Mouse (Mus musculus) CH12.LX (cell line): Measurements from ENCODE around the gene Hist1h1c. TPM values are rescaled to one million over a fixed set of nuclear protein-coding genes. Genes with fewer than 3 reads are reported as not detected.

Source experiments
- DNase-seq: peaks from one replicate; pipeline ENCODE4 v3.0.0-alpha.2; 2013; ENCODE audit errors: extremely low read depth
- H3K27ac ChIP-seq: 2 replicates; pipeline ENCODE4 v1.5.1; 2012; ENCODE audit warnings: low read depth, mild to moderate bottlenecking, control low read depth, moderate library complexity; ENCODE audit not compliant: insufficient read depth
- H3K27me3 ChIP-seq: replicated peaks from 2 replicates; pipeline ENCODE3; 2012; ENCODE audit warnings: inconsistent platforms
- H3K36me3 ChIP-seq, 2 experiments: replicated peaks in 1 of 2; 2 replicates each; pipeline versions ENCODE3 to v1.6.1; 2012; ENCODE audit warnings: inconsistent platforms in 1 of 2, low read length in 1 of 2, mild to moderate bottlenecking in 1 of 2, mixed read lengths in 1 of 2, moderate library complexity in 1 of 2; ENCODE audit not compliant: control insufficient read depth in 1 of 2, insufficient read depth in 1 of 2
- H3K4me1 ChIP-seq, 2 experiments: 2 replicates each; pipeline ENCODE4 v1.6.1; 2012; ENCODE audit warnings: inconsistent platforms in 1 of 2, moderate library complexity in 1 of 2; ENCODE audit not compliant: insufficient read depth in 2 of 2, control insufficient read depth in 1 of 2
- H3K4me2 ChIP-seq: 2 replicates; pipeline ENCODE4 v1.6.1; 2012; ENCODE audit warnings: low read depth, mild to moderate bottlenecking, control low read depth; ENCODE audit not compliant: poor library complexity, insufficient read depth, severe bottlenecking
- H3K4me3 ChIP-seq, 3 experiments: fragments of 150-350 bp in 1 of 3; sonication (generic) in 1 of 3; replicated peaks in 1 of 3; 2 replicates each; pipeline versions ENCODE3 to v1.5.1; 2011 to 2012; ENCODE audit warnings: low read depth in 2 of 3, low read length in 2 of 3, mild to moderate bottlenecking in 2 of 3, moderate library complexity in 2 of 3, control low read depth in 1 of 3, improper control_type of control experiment in 1 of 3, inconsistent platforms in 1 of 3, mixed read lengths in 1 of 3; ENCODE audit not compliant: poor library complexity in 1 of 3
- H3K79me2 ChIP-seq: replicated peaks from 2 replicates; pipeline ENCODE4 v1.6.1; 2012; ENCODE audit warnings: mild to moderate bottlenecking, moderate library complexity; ENCODE audit not compliant: control insufficient read depth, poor library complexity, insufficient read depth, severe bottlenecking; ENCODE audit errors: extremely low read depth
- H3K9ac ChIP-seq: 2 replicates; pipeline ENCODE4 v1.6.1; 2012; ENCODE audit warnings: low read depth, mild to moderate bottlenecking, control low read depth, moderate library complexity; ENCODE audit not compliant: insufficient read depth
- H3K9me3 ChIP-seq: replicated peaks from 2 replicates; pipeline ENCODE3; 2012; ENCODE audit warnings: low read length, inconsistent platforms, mixed read lengths
- CHD1 ChIP-seq: IDR thresholded peaks from 2 replicates; pipeline ENCODE4 v1.6.1; 2012; ENCODE audit warnings: low read depth, low read length, improper control_type of control experiment, inconsistent platforms
- CHD2 ChIP-seq: IDR thresholded peaks from 2 replicates; pipeline ENCODE4 v1.6.1; 2011; ENCODE audit warnings: low read length, improper control_type of control experiment
- ELF1 ChIP-seq: IDR thresholded peaks from 2 replicates; pipeline ENCODE4 v1.6.1; 2014; ENCODE audit warnings: low read depth, mild to moderate bottlenecking, inconsistent platforms, low read length, improper control_type of control experiment
- EP300 ChIP-seq: IDR thresholded peaks from 2 replicates; pipeline ENCODE4 v1.6.1; 2011; ENCODE audit warnings: low read length, improper control_type of control experiment
- HCFC1 ChIP-seq: IDR thresholded peaks from 2 replicates; pipeline ENCODE4 v1.6.1; 2012; ENCODE audit warnings: low read depth, mild to moderate bottlenecking, inconsistent platforms, low read length, improper control_type of control experiment
- IRF4 ChIP-seq: IDR thresholded peaks from 2 replicates; pipeline ENCODE4 v1.6.1; 2014; ENCODE audit warnings: low read depth, mild to moderate bottlenecking, inconsistent platforms, low read length, improper control_type of control experiment
- JUND ChIP-seq: conservative IDR thresholded peaks from 2 replicates; pipeline ENCODE4 v1.6.1; 2011; ENCODE audit warnings: low read depth, low read length, improper control_type of control experiment
- KAT2A ChIP-seq: IDR thresholded peaks from 2 replicates; pipeline ENCODE4 v1.6.1; 2012; ENCODE audit warnings: low read length, improper control_type of control experiment, inconsistent platforms; ENCODE audit not compliant: insufficient replicate concordance
- MAZ ChIP-seq: IDR thresholded peaks from 2 replicates; pipeline ENCODE4 v1.6.1; 2012; ENCODE audit warnings: low read depth, mild to moderate bottlenecking, inconsistent platforms, low read length, improper control_type of control experiment, moderate library complexity
- MEF2A ChIP-seq: IDR thresholded peaks from 2 replicates; pipeline ENCODE4 v1.6.1; 2014; ENCODE audit warnings: low read depth, mild to moderate bottlenecking, inconsistent platforms, low read length, improper control_type of control experiment, borderline replicate concordance
- MYC ChIP-seq: IDR thresholded peaks from 2 replicates; pipeline ENCODE4 v1.6.1; 2011; ENCODE audit warnings: low read depth, mild to moderate bottlenecking, improper control_type of control experiment, low read length
- NELFE ChIP-seq: IDR thresholded peaks from 2 replicates; pipeline ENCODE4 v1.6.1; 2011; ENCODE audit warnings: low read depth, low read length, improper control_type of control experiment
- PAX5 ChIP-seq: IDR thresholded peaks from 2 replicates; pipeline ENCODE4 v1.6.1; 2012; ENCODE audit warnings: low read length, inconsistent platforms, mixed read lengths
- POLR2A ChIP-seq: IDR thresholded peaks from 2 replicates; pipeline ENCODE4 v1.6.1; 2011; ENCODE audit warnings: low read depth, mild to moderate bottlenecking, improper control_type of control experiment, low read length
- POLR2AphosphoS2 ChIP-seq: IDR thresholded peaks from 2 replicates; pipeline ENCODE4 v1.6.1; 2011; ENCODE audit warnings: low read depth, low read length, improper control_type of control experiment
- RAD21 ChIP-seq: IDR thresholded peaks from 2 replicates; pipeline ENCODE4 v1.6.1; 2011; ENCODE audit warnings: low read depth, mild to moderate bottlenecking, low read length, improper control_type of control experiment, moderate library complexity
- RCOR1 ChIP-seq: conservative IDR thresholded peaks from 2 replicates; pipeline ENCODE4 v1.6.1; 2012; ENCODE audit warnings: low read depth, mild to moderate bottlenecking, inconsistent platforms, low read length, improper control_type of control experiment
- SIN3A ChIP-seq: IDR thresholded peaks from 2 replicates; pipeline ENCODE4 v1.6.1; 2012; ENCODE audit warnings: low read length, improper control_type of control experiment, inconsistent platforms
- TBP ChIP-seq: conservative IDR thresholded peaks from 2 replicates; pipeline ENCODE4 v1.6.1; 2011; ENCODE audit warnings: low read depth, low read length, improper control_type of control experiment
- UBTF ChIP-seq: IDR thresholded peaks from 2 replicates; pipeline ENCODE4 v1.6.1; 2012; ENCODE audit warnings: low read depth, mild to moderate bottlenecking, inconsistent platforms, low read length, improper control_type of control experiment, moderate library complexity
- USF1 ChIP-seq: IDR thresholded peaks from 2 replicates; pipeline ENCODE4 v1.6.1; 2014; ENCODE audit warnings: low read depth, mild to moderate bottlenecking, inconsistent platforms, low read length, improper control_type of control experiment
- USF2 ChIP-seq: conservative IDR thresholded peaks from 2 replicates; pipeline ENCODE4 v1.6.1; 2011; ENCODE audit warnings: low read depth, low read length, improper control_type of control experiment
- ZC3H11A ChIP-seq: IDR thresholded peaks from 2 replicates; pipeline ENCODE4 v1.6.1; 2012; ENCODE audit warnings: low read depth, mild to moderate bottlenecking, inconsistent platforms, low read length, improper control_type of control experiment
- ZMIZ1 ChIP-seq: IDR thresholded peaks from 2 replicates; pipeline ENCODE4 v1.6.1; 2012; ENCODE audit warnings: low read depth, mild to moderate bottlenecking, inconsistent platforms, low read length, improper control_type of control experiment
- ZNF384 ChIP-seq: IDR thresholded peaks from 2 replicates; pipeline ENCODE4 v1.6.1; 2012; ENCODE audit warnings: low read depth, low read length, improper control_type of control experiment, inconsistent platforms
- dilution Hi-C: fragments of 300-500 bp; cut with MboI; formaldehyde crosslinking; loops from 2 replicates; pipeline ENCODE4 v1.14.3; 2020; ENCODE audit warnings: low sequenced_read_pairs; ENCODE audit not compliant: extremely low pct_unique_long_range_greater_than_20kb, extremely low pct_ligation_motif_present
- in situ Hi-C: fragments of 300-500 bp; cut with MboI; formaldehyde crosslinking; loops from 3 replicates; pipeline ENCODE4 v1.14.3; 2019; ENCODE audit warnings: low sequenced_read_pairs, low pct_ligation_motif_present, low pct_unique_long_range_greater_than_20kb, mixed read lengths
- polyA plus RNA-seq: library from polyadenylated mRNA; unstranded; fragments of >175 nt; gene quantifications from 2 replicates; pipeline ENCODE4 v1.2.1, GENCODE M21; 2012; ENCODE audit warnings: low read depth; ENCODE audit not compliant: insufficient read length
- total RNA-seq, 2 experiments: library from RNA; depleted of rRNA; stranded (reverse); fragments of 300-350 nt in 1 of 2; fragments of >200 nt in 1 of 2; gene quantifications; 2 replicates each; pipeline ENCODE4 v1.2.3; 2012 to 2014

Hist1h1c gene
- total and polyA plus RNA-seq, 3 experiments, result 12.5 to 597 (median 22.8) TPM

DNA sequence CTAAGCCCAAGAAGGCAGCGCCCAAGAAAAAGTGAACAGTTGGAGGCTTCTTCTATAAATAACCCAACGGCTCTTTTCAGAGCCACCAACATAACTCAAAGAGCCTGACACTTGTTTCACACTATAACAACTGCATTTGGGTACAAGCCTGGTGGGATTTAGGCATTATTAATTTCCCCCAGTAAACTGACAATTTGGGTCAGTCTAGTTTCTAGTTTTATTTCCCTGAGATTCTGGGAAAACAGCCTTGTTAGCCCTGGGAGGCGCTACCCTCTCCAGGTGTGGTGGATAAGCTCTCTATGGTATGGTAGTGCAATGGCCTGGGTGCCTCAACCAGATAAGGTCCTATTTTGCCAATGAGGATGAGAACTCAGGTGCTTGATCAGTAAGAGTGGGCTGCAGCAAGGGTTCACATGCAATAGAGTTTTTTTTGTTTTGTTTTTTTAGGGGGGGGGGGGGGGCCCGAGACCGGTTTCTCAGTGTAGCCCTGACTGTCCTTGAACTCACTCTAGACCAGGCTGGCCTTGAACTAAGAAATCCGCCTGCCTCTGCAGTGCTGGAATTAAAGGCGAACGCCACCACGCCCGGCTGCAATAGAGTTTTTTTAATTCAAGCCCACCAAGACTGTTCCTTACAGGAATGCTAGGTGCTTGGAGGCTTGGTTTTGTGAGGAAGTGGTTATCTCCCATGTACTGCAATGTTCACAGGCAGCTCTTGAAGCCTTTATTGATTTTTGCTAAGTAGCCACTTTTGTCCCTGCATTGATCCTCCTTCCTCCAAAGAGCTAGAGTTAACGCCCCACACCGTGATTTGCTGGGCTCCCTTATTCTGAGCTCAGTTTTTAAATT lies 25.9 kb downstream of the Hist1h1c start:
- Histone ChIP-seq H3K4me2 (peak overlapping the region; percentile 88), H3K9me3 (no peaks in the 10 kb centered on the region), H3K4me1 (peaks cover 3 to 25% of the 10 kb centered on the region in 2 experiments; a peak in 3 of 4 replicates), H3K36me3 (no peaks in the 10 kb centered on the region), H3K9ac (peak overlapping the region; percentile 99), H3K27ac (peak overlapping the region; percentile 79; the same call in 1 of the 2 replicates), H3K27me3 (no peaks in the 10 kb centered on the region)
- in situ Hi-C loops (loop anchor here (25.0 kb wide), 1 partner anchor 1727 kb away; the partner anchor contains the start of genes Hist1h2ag, Hist1h2ah, Hist1h2bj and Hist1h2bk), dilution Hi-C loops (no loop called here)
- DNase-seq, result peak; percentile 64
- TF ChIP-seq ZMIZ1 (peak; percentile 94), TBP (no peak), MAZ (no peak), EP300 (no peak), MEF2A (no peak), HCFC1 (peak; percentile 12; the same call in 1 of the 2 replicates), PAX5 (no peak), RCOR1 (0 out of 2 replicates have a peak, but pooled peaks have one; percentile 65), UBTF (no peak), CHD2 (peak; percentile 67), POLR2AphosphoS2 (peak; percentile 23), CHD1 (peak; percentile 70), ELF1 (no peak), KAT2A (no peak), RAD21 (no peak), NELFE (0 out of 2 replicates have a peak, but pooled peaks have one; percentile 31), USF1 (no peak), ZNF384 (no peak), USF2 (no peak), SIN3A (0 out of 2 replicates have a peak, but pooled peaks have one; percentile 18), ZC3H11A (no peak), IRF4 (no peak), JUND (no peak), MYC (0 out of 2 replicates have a peak, but pooled peaks have one; percentile 26), POLR2A (peak; percentile 78)
- TF ChIP-seq, all 38 proteins: peak for 10
- peak overlapping the region in 1 of 3 experiments; percentile 47 for H3K4me3 ChIP-seq
- no peaks in the 10 kb centered on the region for H3K79me2 ChIP-seq
